Mouse (Mus musculus): ENCODE measurements around the gene Umad1.

Gene Umad1

DNA sequence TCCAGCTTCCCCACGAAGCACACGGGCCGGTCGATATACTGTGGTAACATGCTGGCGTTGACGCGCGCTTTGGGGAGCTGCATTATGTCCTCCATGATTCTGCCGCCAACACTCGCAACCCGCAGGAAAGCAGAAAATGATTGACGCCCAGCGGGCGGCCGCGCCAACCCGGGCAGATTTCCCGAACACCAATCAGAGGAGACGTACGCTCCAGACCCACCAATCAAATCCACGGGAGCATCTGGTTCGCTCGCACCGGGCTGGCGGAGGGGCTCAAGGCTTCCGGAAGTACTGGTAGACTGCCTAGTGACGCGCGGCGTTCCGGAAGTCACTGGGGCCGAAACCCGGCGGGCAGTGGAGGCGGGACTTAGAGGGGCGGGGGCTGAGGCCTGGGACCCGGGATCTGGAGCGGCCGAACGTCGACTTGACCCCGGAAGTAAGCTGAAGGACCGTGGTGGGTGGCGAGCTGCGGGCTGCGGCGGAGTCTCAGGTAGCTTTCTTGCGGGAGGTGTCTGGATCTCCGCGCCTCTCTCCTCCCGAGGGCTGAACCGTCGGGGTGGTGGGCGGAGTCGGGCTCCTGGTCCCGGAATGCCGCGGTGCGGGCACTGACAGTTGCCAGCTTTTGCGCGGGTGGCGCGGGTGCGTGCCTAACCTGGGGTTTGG, at the start of gene Umad1, which contains the start of the genes Rpa3 and Gm45062:
Gene Umad1 (plus strand): TSS at position 285 of the 663 bp plus-strand sequence.
Gene Rpa3 (minus strand): TSS at position 170 of the 663 bp plus-strand sequence.
Gene Gm45062 (plus strand): TSS at position 447 of the 663 bp plus-strand sequence.
- in situ Hi-C loops (cut with MboI; ENCODE audit: low pct_unique_long_range_greater_than_20kb in 1 of 2, low sequenced_read_pairs in 2 of 2, unreplicated experiment in 1 of 2), result no loop called here

GRCm38 (mm10) chr6:8209866-8210186, 49.3 kb upstream of the Umad1 start:
- in situ Hi-C loops (cut with MboI; ENCODE audit: low pct_unique_long_range_greater_than_20kb in 1 of 2, low sequenced_read_pairs in 2 of 2, unreplicated experiment in 1 of 2), result no loop called here

- in situ Hi-C loops (cut with MboI; ENCODE audit: low pct_unique_long_range_greater_than_20kb in 1 of 2, low sequenced_read_pairs in 2 of 2, unreplicated experiment in 1 of 2), result no loop called here
These were observed 48.4 kb upstream of the Umad1 start for GRCm38 (mm10) chr6:8210661-8211060.

- in situ Hi-C loops (cut with MboI; ENCODE audit: low pct_unique_long_range_greater_than_20kb in 1 of 2, low sequenced_read_pairs in 2 of 2, unreplicated experiment in 1 of 2), result no loop called here
These were observed 32.1 kb upstream of the Umad1 start for GRCm38 (mm10) chr6:8227035-8227434.

GRCm38 (mm10) chr6:8228596-8228995, 30.5 kb upstream of the Umad1 start:
- in situ Hi-C loops (cut with MboI; ENCODE audit: low pct_unique_long_range_greater_than_20kb in 1 of 2, low sequenced_read_pairs in 2 of 2, unreplicated experiment in 1 of 2), result no loop called here

DNA sequence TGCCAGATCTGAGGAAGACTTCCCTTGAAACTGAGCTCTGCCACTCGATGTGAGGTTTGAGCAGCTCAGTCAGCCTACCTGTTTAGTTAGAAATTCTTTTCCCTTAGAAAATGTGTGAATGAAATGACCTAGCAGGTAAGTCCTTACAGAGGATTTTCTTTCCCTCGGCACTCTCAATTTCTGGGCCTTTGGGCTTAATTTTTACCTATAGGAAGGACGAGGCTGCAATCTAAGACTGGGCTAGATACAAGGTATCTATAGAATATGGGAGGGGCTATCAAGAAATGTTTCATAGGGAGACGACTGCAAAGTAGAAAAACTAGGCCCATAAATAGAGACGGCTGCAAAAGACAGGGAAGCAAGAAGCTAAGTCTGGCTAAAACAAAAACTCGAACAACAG, 772 bp upstream of the Umad1 start:
- in situ Hi-C loops (cut with MboI; ENCODE audit: low pct_unique_long_range_greater_than_20kb in 1 of 2, low sequenced_read_pairs in 2 of 2, unreplicated experiment in 1 of 2), result no loop called here

GRCm38 (mm10) chr6:8259667-8260044, 568 bp downstream of the Umad1 start:
- in situ Hi-C loops (cut with MboI; ENCODE audit: low pct_unique_long_range_greater_than_20kb in 1 of 2, low sequenced_read_pairs in 2 of 2, unreplicated experiment in 1 of 2), result no loop called here

GRCm38 (mm10) chr6:8271047-8271446, 12.0 kb downstream of the Umad1 start:
- in situ Hi-C loops (cut with MboI; ENCODE audit: low pct_unique_long_range_greater_than_20kb in 1 of 2, low sequenced_read_pairs in 2 of 2, unreplicated experiment in 1 of 2), result no loop called here

DNA sequence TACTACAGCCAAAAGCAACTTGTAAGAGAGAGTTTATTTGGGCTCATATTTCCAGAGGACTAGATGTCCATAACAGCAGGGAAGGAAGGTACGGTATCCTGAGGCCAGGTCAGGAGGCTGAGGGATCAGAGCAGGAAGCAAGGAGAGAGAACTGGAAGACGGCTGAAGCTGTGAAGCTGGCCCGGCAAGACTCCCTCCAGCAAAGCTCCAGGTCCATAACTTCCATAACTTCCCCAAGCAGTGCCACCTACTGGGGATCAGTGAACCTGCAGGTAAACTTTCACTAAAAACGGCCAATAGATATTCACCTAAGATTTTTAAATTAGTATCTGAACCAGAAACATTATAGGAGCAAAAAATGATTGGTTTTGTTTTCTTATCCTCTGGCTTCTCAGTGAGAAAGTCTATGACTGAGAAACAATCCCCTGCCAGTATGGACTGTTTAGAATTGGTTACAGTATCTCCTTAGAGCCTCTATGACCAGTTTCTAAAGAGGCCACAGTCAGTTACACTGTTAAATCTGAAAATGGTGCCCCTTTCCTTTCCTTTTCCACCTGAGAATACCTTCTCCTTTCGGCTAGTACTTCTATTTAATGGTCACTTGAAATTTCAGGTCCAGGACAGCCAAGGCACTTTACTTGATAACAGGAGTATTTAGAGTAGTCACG, 15.4 kb downstream of the Umad1 start:
- in situ Hi-C loops (cut with MboI; ENCODE audit: low pct_unique_long_range_greater_than_20kb in 1 of 2, low sequenced_read_pairs in 2 of 2, unreplicated experiment in 1 of 2), result loop anchor here in 1 of 2 experiments (25.0 kb wide), 1 partner anchor 463 kb away; no protein-coding TSS in a partner anchor

- in situ Hi-C loops (cut with MboI; ENCODE audit: low pct_unique_long_range_greater_than_20kb in 1 of 2, low sequenced_read_pairs in 2 of 2, unreplicated experiment in 1 of 2), result loop anchor here in 1 of 2 experiments (25.0 kb wide), 1 partner anchor 462 kb away; no protein-coding TSS in a partner anchor
These were observed 16.0 kb downstream of the Umad1 start for GRCm38 (mm10) chr6:8275098-8275497.

- in situ Hi-C loops (cut with MboI; ENCODE audit: low pct_unique_long_range_greater_than_20kb in 1 of 2, low sequenced_read_pairs in 2 of 2, unreplicated experiment in 1 of 2), result loop anchor here in 1 of 2 experiments (25.0 kb wide), 1 partner anchor 461 kb away; no protein-coding TSS in a partner anchor
These were observed 17.3 kb downstream of the Umad1 start for GRCm38 (mm10) chr6:8276431-8276830.

DNA sequence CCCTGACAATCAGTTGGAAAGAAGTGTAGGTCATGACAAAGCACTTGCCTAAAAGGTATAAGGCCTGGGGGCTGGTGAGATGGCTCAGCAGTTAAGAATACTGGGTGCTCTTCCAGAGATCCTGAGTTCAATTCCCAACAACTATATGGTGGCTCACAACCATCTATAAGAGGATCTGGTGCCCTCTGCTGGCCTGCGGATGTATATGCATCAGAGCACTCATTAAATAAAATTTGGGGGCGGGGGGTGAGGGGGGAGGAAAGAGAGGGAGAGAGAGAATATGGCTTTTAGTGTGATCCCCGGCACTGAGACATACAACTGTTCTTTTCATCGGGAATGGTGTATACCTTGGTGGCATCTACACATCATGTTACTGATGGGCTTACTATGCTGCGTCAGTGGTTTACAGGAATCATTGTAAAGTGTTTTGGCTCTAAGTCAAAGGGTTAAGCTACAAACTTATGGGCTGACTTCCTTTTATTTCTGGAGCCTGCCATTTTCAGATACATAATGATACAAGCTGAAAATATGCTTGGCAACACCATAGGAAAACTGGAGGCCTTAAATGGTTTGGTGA, 19.4 kb downstream of the Umad1 start:
- in situ Hi-C loops (cut with MboI; ENCODE audit: low pct_unique_long_range_greater_than_20kb in 1 of 2, low sequenced_read_pairs in 2 of 2, unreplicated experiment in 1 of 2), result loop anchor here in 1 of 2 experiments (25.0 kb wide), 1 partner anchor 459 kb away; no protein-coding TSS in a partner anchor

GRCm38 (mm10) chr6:8283255-8283654, 24.2 kb downstream of the Umad1 start:
- in situ Hi-C loops (cut with MboI; ENCODE audit: low pct_unique_long_range_greater_than_20kb in 1 of 2, low sequenced_read_pairs in 2 of 2, unreplicated experiment in 1 of 2), result loop anchor here in 1 of 2 experiments (25.0 kb wide), 1 partner anchor 454 kb away; no protein-coding TSS in a partner anchor

DNA sequence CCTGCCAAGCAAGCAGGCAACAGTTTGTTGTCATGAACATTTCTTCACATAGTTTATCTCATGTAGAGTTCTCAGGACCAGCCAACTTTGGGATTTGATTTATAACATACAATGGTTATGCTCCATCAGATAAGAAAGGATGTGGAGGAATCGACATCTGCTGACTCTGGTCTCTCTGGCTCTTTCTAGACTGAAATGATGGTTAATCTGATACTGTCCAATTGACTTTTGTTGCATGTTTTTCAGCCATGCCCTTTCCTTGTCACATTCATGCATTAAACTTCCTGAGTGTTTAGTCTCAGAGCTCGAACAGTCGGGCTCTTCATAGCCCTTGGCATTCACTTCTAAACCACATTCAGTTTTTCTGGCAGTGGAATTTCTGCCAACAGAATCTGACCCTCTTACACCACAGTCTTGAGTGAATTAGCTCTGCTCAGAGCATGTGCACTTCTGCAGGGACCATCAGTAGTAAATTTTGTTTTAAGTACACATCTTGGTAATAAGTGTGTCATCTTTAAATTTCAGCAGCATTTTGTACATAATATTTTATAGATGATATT, 26.4 kb downstream of the Umad1 start:
- in situ Hi-C loops (cut with MboI; ENCODE audit: low pct_unique_long_range_greater_than_20kb in 1 of 2, low sequenced_read_pairs in 2 of 2, unreplicated experiment in 1 of 2), result loop anchor here in 1 of 2 experiments (25.0 kb wide), 1 partner anchor 452 kb away; no protein-coding TSS in a partner anchor

DNA sequence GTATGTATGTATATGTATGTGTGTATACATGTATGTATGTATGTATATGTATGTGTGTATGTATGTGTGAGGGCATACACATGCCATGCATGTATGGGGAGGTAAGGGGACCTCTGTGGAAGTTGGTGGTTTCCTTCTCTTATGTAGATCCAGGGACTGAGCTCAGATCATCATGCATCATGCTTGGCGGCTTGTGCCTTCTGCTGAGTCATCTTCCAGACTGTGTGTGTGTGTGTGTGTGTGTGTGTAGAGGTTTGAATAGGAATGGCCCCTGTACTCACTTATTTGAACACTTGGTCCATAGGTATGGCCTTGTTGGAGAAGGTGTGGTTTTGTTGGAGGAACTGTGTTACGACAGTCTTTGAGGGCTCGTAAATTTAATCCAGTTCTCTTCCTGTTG, 27.1 kb downstream of the Umad1 start:
- in situ Hi-C loops (cut with MboI; ENCODE audit: low pct_unique_long_range_greater_than_20kb in 1 of 2, low sequenced_read_pairs in 2 of 2, unreplicated experiment in 1 of 2), result loop anchor here in 1 of 2 experiments (25.0 kb wide), 1 partner anchor 451 kb away; no protein-coding TSS in a partner anchor

DNA sequence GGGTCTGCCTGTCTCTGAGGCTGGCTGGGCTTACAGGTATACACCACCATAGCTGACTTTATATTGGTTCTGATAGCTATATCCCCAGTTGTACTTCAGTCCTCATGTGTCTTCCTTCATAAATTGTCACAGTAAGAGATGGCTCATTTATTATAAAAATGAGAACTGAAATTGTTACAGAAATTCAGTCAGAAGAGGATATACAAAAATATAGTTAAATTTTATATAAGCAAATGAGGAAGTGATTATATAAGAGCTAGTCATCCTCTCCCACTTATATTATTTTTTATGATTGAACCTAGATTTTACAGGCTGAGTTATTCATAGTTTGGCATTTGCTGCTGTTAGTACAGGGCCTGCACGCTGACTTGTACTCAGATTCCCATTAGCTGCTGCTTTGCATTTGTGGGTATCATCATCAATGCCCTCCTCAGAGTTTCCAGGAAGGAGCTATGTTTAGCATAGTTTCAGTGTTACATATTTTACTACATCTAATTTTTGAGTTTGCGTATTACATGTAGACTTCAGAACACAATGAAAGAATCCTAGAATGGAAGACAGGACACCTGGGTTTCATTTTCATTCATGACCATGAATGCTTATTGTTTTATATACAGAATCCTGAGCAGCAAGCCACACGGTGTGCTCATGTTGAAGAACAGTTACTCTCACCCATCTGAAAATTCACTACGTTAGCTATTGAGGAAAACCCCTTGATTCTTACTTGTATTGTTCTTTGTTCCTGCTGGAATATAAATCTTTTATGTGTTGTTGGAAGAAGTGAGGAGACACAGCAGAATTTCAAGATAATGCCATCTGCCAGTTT, 29.9 kb downstream of the Umad1 start:
- in situ Hi-C loops (cut with MboI; ENCODE audit: low pct_unique_long_range_greater_than_20kb in 1 of 2, low sequenced_read_pairs in 2 of 2, unreplicated experiment in 1 of 2), result loop anchor here in 1 of 2 experiments (25.0 kb wide), 1 partner anchor 448 kb away; no protein-coding TSS in a partner anchor

DNA sequence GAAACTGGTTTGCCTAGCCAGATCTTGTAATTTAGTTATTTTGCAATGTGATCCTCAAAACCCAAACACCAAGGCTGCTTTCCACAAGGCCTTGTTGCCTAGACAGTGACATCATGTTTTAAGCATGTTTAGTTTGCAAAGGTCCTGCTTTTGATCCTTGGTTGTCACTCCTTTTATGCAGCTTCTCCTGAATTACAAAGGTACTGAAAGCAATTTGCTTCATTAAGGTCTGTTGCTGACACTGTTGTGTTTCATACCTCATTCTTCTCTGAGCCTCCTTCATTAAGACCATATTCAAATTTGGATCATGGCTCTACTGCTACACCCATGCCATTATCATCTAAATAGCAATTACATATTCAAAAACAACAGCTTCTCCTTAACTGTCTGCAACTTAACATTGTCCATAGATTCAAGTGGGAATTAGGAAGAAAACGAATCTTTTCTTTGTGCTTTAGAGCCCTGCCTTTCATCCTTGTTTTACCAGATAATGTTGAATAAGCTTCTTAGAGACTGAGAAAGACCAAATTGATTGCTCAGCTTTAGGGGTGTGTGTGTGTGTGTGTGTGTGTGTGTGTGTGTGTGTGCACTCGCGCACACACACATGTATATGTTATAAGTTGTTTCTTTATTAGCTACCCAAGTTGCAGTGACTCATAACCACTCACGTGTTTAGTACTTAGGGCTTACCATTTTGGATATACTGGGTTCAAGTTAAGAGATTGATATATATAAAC, 35.1 kb downstream of the Umad1 start:
- in situ Hi-C loops (cut with MboI; ENCODE audit: low pct_unique_long_range_greater_than_20kb in 1 of 2, low sequenced_read_pairs in 2 of 2, unreplicated experiment in 1 of 2), result loop anchor here in 1 of 2 experiments (25.0 kb wide), 1 partner anchor 443 kb away; no protein-coding TSS in a partner anchor
